Mouse (Mus musculus) midbrain, postnatal 0 days (tissue): Measurements from ENCODE around the gene Hic1. TPM values are rescaled to one million over a fixed set of nuclear protein-coding genes. Genes with fewer than 3 reads are reported as not detected.

Experiments
- ATAC-seq: fragments of 200-750 bp; cut with Nextera tagmentation; 2 replicates; pipeline ENCODE4 v1.8.0; 2017; ENCODE audit warnings: moderate number of reproducible peaks, mild to moderate bottlenecking, moderate TSS enrichment, moderate library complexity; ENCODE audit not compliant: low FRiP score
- DNase-seq: peaks from one replicate; pipeline ENCODE4 v3.0.0-alpha.2; 2015; ENCODE audit warnings: low spot score
- H3K27ac ChIP-seq: fragments of 300-500 bp; sonication (generic); 2 replicates; pipeline ENCODE4 v1.5.1; 2014; ENCODE audit warnings: low read depth, mild to moderate bottlenecking, low read length, mixed read lengths
- H3K27me3 ChIP-seq: fragments of 300-500 bp; sonication (generic); 2 replicates; pipeline ENCODE4 v1.6.1; 2014; ENCODE audit warnings: low read length, control low read depth, mixed read lengths; ENCODE audit not compliant: insufficient read depth
- H3K36me3 ChIP-seq: fragments of 300-500 bp; sonication (generic); 2 replicates; pipeline ENCODE4 v1.6.1; 2014; ENCODE audit warnings: low read length, control low read depth, mixed read lengths; ENCODE audit not compliant: insufficient read depth
- H3K4me1 ChIP-seq: fragments of 300-500 bp; sonication (generic); 2 replicates; pipeline ENCODE4 v1.6.1; 2014; ENCODE audit warnings: mild to moderate bottlenecking, control low read depth, antibody characterized with exemption, low read length, mixed read lengths; ENCODE audit not compliant: insufficient read depth
- H3K4me2 ChIP-seq: fragments of 300-500 bp; sonication (generic); 2 replicates; pipeline ENCODE4 v1.6.1; 2014; ENCODE audit warnings: low read depth, mild to moderate bottlenecking, low read length, mixed read lengths; ENCODE audit not compliant: poor library complexity, severe bottlenecking
- H3K4me3 ChIP-seq: fragments of 300-500 bp; sonication (generic); 2 replicates; pipeline ENCODE4 v1.5.1; 2014; ENCODE audit warnings: low read depth, mild to moderate bottlenecking, low read length, moderate library complexity
- H3K9ac ChIP-seq: fragments of 300-500 bp; sonication (generic); replicated peaks from 2 replicates; pipeline ENCODE4 v1.6.1; 2014; ENCODE audit warnings: mild to moderate bottlenecking, low read length, moderate library complexity, mixed read lengths; ENCODE audit not compliant: poor library complexity, severe bottlenecking
- H3K9me3 ChIP-seq: fragments of 300-500 bp; sonication (generic); 2 replicates; pipeline ENCODE4 v1.6.1; 2016; ENCODE audit warnings: low read length, control low read depth
- CTCF ChIP-seq: IDR thresholded peaks from 2 replicates; pipeline ENCODE4 v1.5.1; 2016; ENCODE audit warnings: antibody characterized with exemption, mild to moderate bottlenecking
- WGBS: fragments of 180-500 bp; shearing (Covaris S2); extraction: QIAGEN DNeasy Blood & Tissue Kit; methylation state at CpG from one replicate; pipeline ENCODE4 v1.1.7; 2014; 5-methylcytosine and 5-hydroxymethylcytosine counted together
- polyA plus RNA-seq: library from polyadenylated mRNA; unstranded; fragments of >200 nt; fragmentation: Nextera tagmentation; extraction: Ambion mirVana; gene quantifications from 2 replicates; pipeline ENCODE4 v1.2.1, GENCODE M21; 2015
- total RNA-seq: library from RNA; depleted of rRNA; stranded (reverse); fragments of >200 nt; gene quantifications from 2 replicates; pipeline ENCODE4 v1.2.3, GENCODE M21; 2014

Hic1 gene
- total and polyA plus RNA-seq, 2 experiments from 2014 or later = 1.5 to 7.1 TPM

DNA sequence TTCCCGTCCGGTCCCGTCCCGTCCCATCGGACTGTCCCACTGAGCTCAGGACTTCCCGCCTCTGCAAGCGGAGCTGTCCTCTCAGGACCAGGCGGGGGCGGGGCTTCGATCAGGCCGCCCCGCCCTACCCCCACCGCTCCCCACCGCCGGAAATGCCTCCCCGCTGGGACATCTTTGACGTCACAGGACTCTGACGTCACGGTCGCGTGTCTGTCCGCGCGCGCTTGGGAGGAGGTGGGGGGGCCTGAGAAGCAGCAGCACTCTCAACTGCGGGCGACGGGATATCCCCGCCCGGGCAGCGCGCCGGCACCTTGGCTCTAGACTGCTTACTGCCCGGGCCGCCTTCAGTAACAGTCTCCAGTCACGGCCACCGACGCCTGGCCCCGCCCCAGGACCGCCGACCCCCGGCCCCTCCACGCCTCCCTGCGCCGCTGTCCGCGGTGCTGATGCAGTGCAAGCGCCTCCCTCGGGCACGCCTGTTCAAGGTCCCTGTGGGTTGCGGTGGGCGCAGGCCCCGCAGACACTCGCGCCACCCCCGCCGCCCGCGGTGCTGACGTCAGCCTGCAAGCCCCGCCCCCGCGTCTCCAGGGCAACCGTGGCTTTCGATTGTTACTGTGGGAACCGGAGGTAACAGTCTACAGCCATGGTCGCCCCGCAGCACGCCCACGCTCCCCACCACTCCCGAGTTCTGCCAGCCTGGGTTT, 3.9 kb upstream of the Hic1 start:
- Histone ChIP-seq H3K36me3 (peaks cover 5% of the 10 kb centered on the region), H3K27me3 (peaks cover 7% of the 10 kb centered on the region), H3K4me3 (peak overlapping the region; percentile 69), H3K9ac (peak overlapping the region; percentile 70), H3K27ac (peak overlapping the region; percentile 80), H3K4me1 (peaks cover 13% of the 10 kb centered on the region; the same call in 1 of the 2 replicates), H3K9me3 (no peaks in the 10 kb centered on the region), H3K4me2 (peak overlapping the region; percentile 87)
- DNase-seq (peak; percentile 83), ATAC-seq (peak; percentile 61)
- under 1% methylated on average over 61 of the region's 71 CpGs for WGBS
- TF ChIP-seq CTCF = no peak

- H3K9me3 ChIP-seq = no peaks in the 10 kb centered on the region
- peak overlapping the region; percentile 87 for H3K4me2 ChIP-seq
- under 1% methylated on average over 69 of the region's 75 CpGs for WGBS
- H3K27ac ChIP-seq = peak overlapping the region; percentile 80; the same call in 1 of the 2 replicates
- DNase-seq = peak; percentile 79
- no peak for ATAC-seq
- TF ChIP-seq CTCF = no peak
- H3K9ac ChIP-seq = peak overlapping the region; percentile 70
- H3K27me3 ChIP-seq = peaks cover 15% of the 10 kb centered on the region
- peaks cover 9% of the 10 kb centered on the region; the same call in 1 of the 2 replicates for H3K4me1 ChIP-seq
- peaks cover 5% of the 10 kb centered on the region; the same call in 1 of the 2 replicates for H3K36me3 ChIP-seq
- peak overlapping the region; percentile 69 for H3K4me3 ChIP-seq
Measured at GRCm38 (mm10) chr11:75172151-75173094, 3.1 kb upstream of the Hic1 start.

DNA sequence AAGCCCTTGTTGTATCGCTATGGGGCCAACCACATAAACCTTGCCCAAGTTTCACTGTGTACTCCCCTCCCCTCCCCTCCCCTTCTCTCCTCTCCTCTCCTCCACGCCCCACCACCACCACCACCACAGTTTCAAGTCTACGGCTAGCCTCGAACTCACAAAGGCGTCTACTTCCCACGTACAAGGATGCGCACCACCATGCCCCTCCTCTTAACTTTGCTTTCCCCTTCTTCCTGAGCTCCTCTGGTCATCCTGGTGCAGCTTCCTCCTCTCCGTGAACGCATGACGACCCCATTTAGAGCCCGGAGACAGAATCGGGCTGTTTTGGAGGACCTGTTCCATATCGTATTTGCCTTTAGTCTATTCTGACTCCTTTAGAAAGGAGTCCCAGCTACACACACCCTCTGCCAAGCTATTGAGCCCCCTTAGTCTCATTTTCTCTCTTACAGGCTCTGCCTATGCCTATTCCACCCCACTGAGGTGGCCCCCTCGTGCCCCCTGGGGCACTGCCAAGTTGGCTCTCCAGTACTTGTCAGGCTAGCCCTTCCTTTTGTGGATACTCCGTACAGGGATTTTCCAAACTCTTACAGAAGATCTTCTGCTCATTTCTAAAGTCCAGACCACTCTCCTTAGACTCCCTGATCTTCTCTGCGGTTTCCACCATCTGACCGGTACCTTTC, 2.0 kb upstream of the Hic1 start:
- Histone ChIP-seq H3K36me3 (no peaks in the 10 kb centered on the region), H3K9ac (no peak overlapping the region), H3K4me3 (no peak overlapping the region), H3K9me3 (no peaks in the 10 kb centered on the region), H3K27me3 (peaks cover 18% of the 10 kb centered on the region), H3K27ac (no peak overlapping the region), H3K4me2 (peak overlapping the region; percentile 87), H3K4me1 (peaks cover 9% of the 10 kb centered on the region; the same call in 1 of the 2 replicates)
- 3% methylated on average over 17 of the region's 17 CpGs for WGBS
- ATAC-seq (no peak), DNase-seq (no peak)
- no peak for TF ChIP-seq CTCF

DNA sequence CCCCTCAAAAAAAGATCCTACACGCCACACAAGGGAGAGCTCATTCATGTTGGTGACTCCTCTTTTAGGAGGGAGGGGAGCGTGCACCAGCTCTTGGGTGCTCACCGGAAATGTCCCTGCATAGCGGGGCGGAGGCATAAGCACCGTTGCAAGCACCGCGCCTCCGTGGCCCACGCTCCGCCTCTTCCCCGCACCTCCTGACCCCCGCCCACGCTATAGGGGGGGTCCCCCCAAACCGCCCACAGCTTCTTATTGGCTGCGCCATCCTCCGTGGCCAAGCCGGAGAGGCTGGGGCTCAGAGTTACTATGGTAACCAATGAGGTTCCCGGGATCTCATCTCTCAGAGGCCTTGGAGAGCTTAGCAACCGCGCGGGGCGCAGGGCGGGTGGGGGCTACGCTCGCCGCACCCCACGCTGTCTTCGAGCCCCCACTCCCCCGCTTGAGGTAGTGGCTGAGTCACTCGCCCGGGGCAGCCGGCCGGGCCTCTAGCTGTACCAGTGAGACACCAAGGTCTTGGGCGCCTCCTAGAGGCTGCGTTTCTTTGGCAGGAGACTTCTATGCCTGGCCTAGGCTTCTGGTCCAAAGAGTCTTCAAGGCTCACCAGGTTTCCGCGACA, 925 bp upstream of the Hic1 start:
- H3K4me3 ChIP-seq = peak overlapping the region; percentile 38
- peaks cover 28% of the 10 kb centered on the region for H3K27me3 ChIP-seq
- peak; percentile 81 for TF ChIP-seq CTCF
- ATAC-seq (peak; percentile 65), DNase-seq (peak; percentile 93)
- 2% methylated on average over 27 of the region's 38 CpGs for WGBS
- H3K27ac ChIP-seq = no peak overlapping the region
- peak overlapping the region; percentile 84 for H3K4me2 ChIP-seq
- peaks cover 9% of the 10 kb centered on the region; the same call in 1 of the 2 replicates for H3K4me1 ChIP-seq
- peak overlapping the region; percentile 14; the same call in 1 of the 2 replicates for H3K9ac ChIP-seq
- no peaks in the 10 kb centered on the region for H3K9me3 ChIP-seq
- no peaks in the 10 kb centered on the region for H3K36me3 ChIP-seq
